Mouse (Mus musculus) embryonic facial prominence, embryonic 11.5 days (tissue): ENCODE data around the gene Camk2g. TPM values are rescaled to one million over a fixed set of nuclear protein-coding genes. Genes with fewer than 3 reads are reported as not detected.

ENCODE experiments used
- ATAC-seq: fragments of 200-750 bp; cut with Nextera tagmentation; replicated peaks from 2 replicates; pipeline ENCODE4 v1.8.0; 2017; ENCODE audit warnings: low read depth; ENCODE audit not compliant: insufficient number of reproducible peaks, low FRiP score, low TSS enrichment
- DNase-seq: peaks from one replicate; pipeline ENCODE4 v3.0.0-alpha.2; 2015; ENCODE audit warnings: low spot score
- H3K27ac ChIP-seq: fragments of 300-500 bp; sonication (generic); replicated peaks from 2 replicates; pipeline ENCODE4 v1.5.1; 2014; ENCODE audit warnings: mild to moderate bottlenecking, low read depth, low read length, control low read depth
- H3K27me3 ChIP-seq: fragments of 300-500 bp; sonication (generic); 2 replicates; pipeline ENCODE4 v1.6.1; 2014; ENCODE audit warnings: mild to moderate bottlenecking, low read length, moderate library complexity, mixed read lengths; ENCODE audit not compliant: control insufficient read depth, insufficient read depth
- H3K36me3 ChIP-seq: fragments of 300-500 bp; sonication (generic); replicated peaks from 2 replicates; pipeline ENCODE4 v1.6.1; 2014; ENCODE audit warnings: low read depth, mild to moderate bottlenecking, low read length, moderate library complexity, mixed read lengths; ENCODE audit not compliant: control insufficient read depth, insufficient read depth
- H3K4me1 ChIP-seq: fragments of 300-500 bp; sonication (generic); 2 replicates; pipeline ENCODE4 v1.6.1; 2014; ENCODE audit warnings: low read length, mixed read lengths; ENCODE audit not compliant: control insufficient read depth, insufficient read depth
- H3K4me2 ChIP-seq: fragments of 300-500 bp; sonication (generic); 2 replicates; pipeline ENCODE4 v1.6.1; 2014; ENCODE audit warnings: low read depth, mild to moderate bottlenecking, control low read depth, low read length, moderate library complexity
- H3K4me3 ChIP-seq: fragments of 300-500 bp; sonication (generic); 2 replicates; pipeline ENCODE4 v1.5.1; 2014; ENCODE audit warnings: low read depth, low read length, control low read depth
- H3K9ac ChIP-seq: fragments of 300-500 bp; sonication (generic); replicated peaks from 2 replicates; pipeline ENCODE4 v1.6.1; 2014; ENCODE audit warnings: mild to moderate bottlenecking, control low read depth, low read length
- H3K9me3 ChIP-seq: fragments of 300-500 bp; sonication (generic); replicated peaks from 2 replicates; pipeline ENCODE4 v1.6.1; 2016; ENCODE audit warnings: mild to moderate bottlenecking, low read length, inconsistent platforms, mixed read lengths; ENCODE audit not compliant: control insufficient read depth
- WGBS: fragments of 180-500 bp; shearing (Covaris S2); extraction: QIAGEN DNeasy Blood & Tissue Kit; methylation state at CpG from one replicate; pipeline ENCODE4 v1.1.7; 2014; 5-methylcytosine and 5-hydroxymethylcytosine counted together
- polyA plus RNA-seq: library from polyadenylated mRNA; unstranded; fragments of >200 nt; fragmentation: Nextera tagmentation; extraction: Ambion mirVana; gene quantifications from 2 replicates; pipeline ENCODE4 v1.2.1, GENCODE M21; 2014

The Camk2g gene
- polyA plus RNA-seq, 1 experiment from 2014 or later: 47.1 TPM

- ATAC-seq: peak; percentile 49
Observed at GRCm38 (mm10) chr14:20792922-20793757, 748 bp downstream of the Camk2g start.

GRCm38 (mm10) chr14:20792243-20792921 lies 1.5 kb downstream of the Camk2g start:
- H3K9me3 ChIP-seq: no peaks in the 10 kb centered on the region
- no peak for DNase-seq
- H3K4me3 ChIP-seq: peak overlapping the region; percentile 88
- H3K27ac ChIP-seq: no peak overlapping the region
- no peaks in the 10 kb centered on the region for H3K36me3 ChIP-seq
- no peaks in the 10 kb centered on the region for H3K27me3 ChIP-seq
- H3K4me2 ChIP-seq: peak overlapping the region; percentile 93
- H3K4me1 ChIP-seq: peaks cover 3% of the 10 kb centered on the region
- ATAC-seq: no peak
- peak overlapping the region; percentile 83; the same call in 1 of the 2 replicates for H3K9ac ChIP-seq
- 73% methylated on average over 8 of the region's 8 CpGs for WGBS

More at GRCm38 (mm10) chr14:20792922-20793757, 748 bp downstream of the Camk2g start:
- DNase-seq: peak; percentile 73
- peak overlapping the region; percentile 83 for H3K9ac ChIP-seq
- H3K4me3 ChIP-seq: peak overlapping the region; percentile 88
- WGBS: 2% methylated on average over 46 of the region's 57 CpGs
- H3K4me2 ChIP-seq: peak overlapping the region; percentile 93
- no peaks in the 10 kb centered on the region for H3K27me3 ChIP-seq
- H3K36me3 ChIP-seq: no peaks in the 10 kb centered on the region
- H3K9me3 ChIP-seq: no peaks in the 10 kb centered on the region
- peaks cover 3% of the 10 kb centered on the region for H3K4me1 ChIP-seq
- H3K27ac ChIP-seq: peak overlapping the region; percentile 73

GRCm38 (mm10) chr14:20791511-20792242 lies 2.2 kb downstream of the Camk2g start:
- Histone ChIP-seq H3K9ac (no peak overlapping the region), H3K9me3 (no peaks in the 10 kb centered on the region), H3K27me3 (no peaks in the 10 kb centered on the region), H3K4me1 (peaks cover 3% of the 10 kb centered on the region), H3K36me3 (no peaks in the 10 kb centered on the region), H3K27ac (no peak overlapping the region), H3K4me3 (no peak overlapping the region; the same call in 1 of the 2 replicates), H3K4me2 (no peak overlapping the region)
- no peak for DNase-seq
- 72% methylated on average over 16 of the region's 16 CpGs for WGBS
- ATAC-seq: no peak

- Histone ChIP-seq H3K27me3 (no peaks in the 10 kb centered on the region), H3K4me2 (no peak overlapping the region), H3K9me3 (no peaks in the 10 kb centered on the region), H3K9ac (no peak overlapping the region), H3K4me3 (no peak overlapping the region), H3K27ac (no peak overlapping the region), H3K36me3 (no peaks in the 10 kb centered on the region), H3K4me1 (peaks cover 3% of the 10 kb centered on the region)
- ATAC-seq (no peak), DNase-seq (no peak)
- WGBS: 93% methylated on average over 6 of the region's 6 CpGs
Observed at GRCm38 (mm10) chr14:20790996-20791395, 2.9 kb downstream of the Camk2g start.

GRCm38 (mm10) chr14:20790445-20790844 lies 3.4 kb downstream of the Camk2g start:
- no peak overlapping the region for H3K4me3 ChIP-seq

GRCm38 (mm10) chr14:20789593-20789992 lies 4.3 kb downstream of the Camk2g start:
- H3K27me3 ChIP-seq: no peaks in the 10 kb centered on the region
- DNase-seq (no peak), ATAC-seq (no peak)
- no peak overlapping the region for H3K9ac ChIP-seq
- no peaks in the 10 kb centered on the region for H3K9me3 ChIP-seq
- no peak overlapping the region for H3K4me3 ChIP-seq
- no peak overlapping the region for H3K4me2 ChIP-seq
- H3K36me3 ChIP-seq: no peaks in the 10 kb centered on the region; the same call in 1 of the 2 replicates
- WGBS: 97% methylated on average over 4 of the region's 4 CpGs
- no peaks in the 10 kb centered on the region for H3K4me1 ChIP-seq
- no peak overlapping the region for H3K27ac ChIP-seq

More at GRCm38 (mm10) chr14:20790445-20790844, 3.4 kb downstream of the Camk2g start:
- no peaks in the 10 kb centered on the region for H3K9me3 ChIP-seq
- no peak for ATAC-seq
- H3K27ac ChIP-seq: no peak overlapping the region
- no peaks in the 10 kb centered on the region for H3K36me3 ChIP-seq
- H3K4me1 ChIP-seq: peaks cover under 1% of the 10 kb centered on the region; the same call in 1 of the 2 replicates
- no peak for DNase-seq
- H3K27me3 ChIP-seq: no peaks in the 10 kb centered on the region
- H3K4me2 ChIP-seq: no peak overlapping the region
- WGBS: 92% methylated on average over 5 of the region's 5 CpGs
- no peak overlapping the region for H3K9ac ChIP-seq

GRCm38 (mm10) chr14:20788151-20788550 lies 5.7 kb downstream of the Camk2g start:
- Histone ChIP-seq H3K4me3 (no peak overlapping the region), H3K4me1 (no peaks in the 10 kb centered on the region), H3K9ac (no peak overlapping the region), H3K9me3 (no peaks in the 10 kb centered on the region), H3K36me3 (no peaks in the 10 kb centered on the region; the same call in 1 of the 2 replicates), H3K27me3 (no peaks in the 10 kb centered on the region), H3K27ac (no peak overlapping the region), H3K4me2 (no peak overlapping the region)
- WGBS: 82% methylated on average over 3 of the region's 3 CpGs
- DNase-seq (no peak), ATAC-seq (no peak)
